Mouse (Mus musculus): Measurements from ENCODE around the gene Plscr1.

DNA sequence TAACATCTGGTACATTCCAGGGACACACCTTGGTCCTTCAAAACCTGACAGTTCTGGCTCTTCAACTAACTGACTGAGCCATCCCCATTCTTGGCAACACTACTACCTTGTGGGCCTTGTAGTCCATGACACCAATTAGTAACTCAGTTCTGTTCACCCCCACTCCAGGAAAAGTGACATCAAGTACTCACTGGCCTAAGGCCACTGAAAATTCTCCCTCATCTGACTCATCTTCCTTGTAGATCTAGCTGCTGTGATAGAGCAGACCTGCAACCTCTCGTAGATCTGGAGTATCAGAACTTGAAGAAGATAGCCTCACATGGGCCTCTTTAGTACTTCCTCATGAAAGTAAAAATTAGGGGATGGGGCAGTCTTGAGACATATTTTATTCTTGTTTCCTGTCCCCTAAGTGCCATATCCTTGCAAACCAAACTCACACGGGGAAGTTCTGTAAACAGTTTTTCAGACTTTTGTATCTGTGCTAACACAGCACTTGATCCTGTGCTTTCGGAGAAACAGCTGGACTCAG lies 23.4 kb upstream of the Plscr1 start:
- no peak for TF ChIP-seq POLR2A (IDR thresholded peaks at IDR 0.05; ENCODE audit: borderline replicate concordance, control insufficient read depth, low read depth, low read length)
- no peak for TF ChIP-seq CTCF (IDR thresholded peaks at IDR 0.05; ENCODE audit: control insufficient read depth, insufficient read depth, low read length)
